Mouse (Mus musculus): ENCODE results near the gene Ddx10. TPM values are rescaled to one million over a fixed set of nuclear protein-coding genes. Genes with fewer than 3 reads are reported as not detected.
A peak's percentile ranks its signal among the peaks of the same experiment; 100 is the strongest.

Ddx10 gene
- polyA plus RNA-seq, 1 experiment from 2014 or later: 27.1 TPM

DNA sequence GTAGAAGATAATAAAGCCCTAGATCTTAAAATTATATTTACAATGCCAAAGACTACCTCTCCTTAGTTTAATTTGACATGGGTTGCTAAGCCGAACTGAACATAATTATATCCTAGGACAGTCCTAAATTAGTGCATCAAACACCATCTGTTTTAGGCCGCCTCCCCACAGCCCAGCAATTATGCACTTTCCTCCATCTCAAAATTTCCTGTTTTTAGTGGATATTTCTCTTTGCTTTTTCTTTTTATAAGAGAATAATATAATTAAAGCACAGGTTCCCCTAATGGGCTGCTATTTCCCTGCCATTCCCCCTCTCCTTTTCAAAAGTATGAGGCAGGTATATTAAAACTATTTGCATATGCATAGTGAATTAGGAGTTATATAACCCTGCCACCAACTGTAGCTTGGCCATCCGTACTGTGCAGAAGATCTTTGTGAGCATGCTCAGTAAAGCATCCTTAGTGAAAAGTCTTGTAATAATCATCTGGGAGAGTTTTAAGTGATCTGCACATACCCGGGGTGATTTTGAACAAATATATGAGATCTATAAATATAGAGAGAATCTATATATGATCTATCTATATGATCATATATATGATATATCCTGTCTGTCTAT, 8.9 kb upstream of the Ddx10 start:
- no peak overlapping the region for H3K9ac ChIP-seq (replicated peaks; ENCODE audit: low read depth, low read length)
- no peaks in the 10 kb centered on the region for H3K27me3 ChIP-seq (ENCODE audit: control insufficient read depth, insufficient read depth, low read length)
- no peaks in the 10 kb centered on the region for H3K4me1 ChIP-seq (ENCODE audit: control insufficient read depth, insufficient read depth, low read length)
- no peak for ATAC-seq (ENCODE audit: insufficient number of reproducible peaks, insufficient read depth, low FRiP score, low read depth)
- H3K9me3 ChIP-seq (ENCODE audit: control insufficient read depth, low read depth, low read length): no peaks in the 10 kb centered on the region
- no peak overlapping the region for H3K27ac ChIP-seq (ENCODE audit: low read length)
- H3K4me2 ChIP-seq (replicated peaks; ENCODE audit: low read depth, low read length): no peak overlapping the region
- whole genome bisulfite sequencing: 87% methylated on average over 4 of the region's 4 CpGs
- H3K36me3 ChIP-seq (ENCODE audit: control insufficient read depth, insufficient read depth, low read length): no peaks in the 10 kb centered on the region
- no peak overlapping the region for H3K4me3 ChIP-seq (ENCODE audit: low read depth, low read length)

DNA sequence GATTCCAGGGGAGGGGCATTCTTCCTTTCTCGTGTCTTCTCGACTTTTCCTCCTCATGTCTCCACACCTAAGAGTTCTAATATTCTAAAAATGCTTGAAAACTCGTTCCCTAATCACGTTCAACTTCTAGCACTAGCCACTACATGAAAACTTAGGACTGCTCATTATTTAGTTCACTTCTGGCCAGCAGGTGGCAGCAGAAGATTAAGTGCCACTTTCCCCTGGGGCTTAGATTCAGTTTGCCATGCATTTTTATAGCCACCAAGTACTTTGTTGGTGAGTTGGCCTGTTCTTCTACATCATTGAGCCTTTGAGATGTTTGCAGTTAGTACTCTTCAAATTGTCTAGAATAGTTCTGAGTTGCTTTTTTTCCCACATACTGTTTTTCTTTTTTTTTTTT, 6.5 kb upstream of the Ddx10 start:
- H3K9ac ChIP-seq (replicated peaks; ENCODE audit: low read depth, low read length): no peak overlapping the region
- 5% methylated on average over 4 of the region's 4 CpGs for WGBS
- ATAC-seq (ENCODE audit: insufficient number of reproducible peaks, insufficient read depth, low FRiP score, low read depth): peak; percentile 53; the same call in 1 of the 2 replicates

DNA sequence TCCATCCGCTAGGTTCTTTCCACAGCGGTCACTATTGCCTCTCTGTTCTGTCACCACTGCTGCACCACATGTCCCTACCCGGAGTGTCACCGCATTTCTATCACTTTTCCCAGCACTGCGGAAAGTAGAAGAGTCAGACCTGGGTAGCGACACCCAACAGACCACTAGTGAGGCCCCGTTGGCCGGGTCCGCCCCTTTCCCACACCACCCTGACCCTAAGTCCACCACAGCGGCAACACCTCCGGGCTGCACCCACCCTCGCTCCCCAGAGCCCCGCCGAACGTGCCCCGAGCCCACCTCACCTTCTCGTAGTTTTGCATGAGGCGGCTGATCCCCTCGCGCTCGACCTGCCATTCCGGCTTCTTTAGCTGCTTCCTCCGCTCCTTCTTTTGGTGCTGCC, 337 bp downstream of the Ddx10 start:
- no peak overlapping the region; the same call in 1 of the 2 replicates for H3K27ac ChIP-seq (ENCODE audit: low read length)
- peak overlapping the region; percentile 94 for H3K4me3 ChIP-seq (ENCODE audit: low read depth, low read length)

More for the DNA sequence above, 6.5 kb upstream of the Ddx10 start:
- H3K4me2 ChIP-seq (replicated peaks; ENCODE audit: low read depth, low read length): no peak overlapping the region
- H3K4me3 ChIP-seq (ENCODE audit: low read depth, low read length): no peak overlapping the region
- H3K4me1 ChIP-seq (ENCODE audit: control insufficient read depth, insufficient read depth, low read length): no peaks in the 10 kb centered on the region
- no peaks in the 10 kb centered on the region for H3K36me3 ChIP-seq (ENCODE audit: control insufficient read depth, insufficient read depth, low read length)
- H3K27me3 ChIP-seq (ENCODE audit: control insufficient read depth, insufficient read depth, low read length): no peaks in the 10 kb centered on the region
- no peaks in the 10 kb centered on the region for H3K9me3 ChIP-seq (ENCODE audit: control insufficient read depth, low read depth, low read length)
- no peak overlapping the region for H3K27ac ChIP-seq (ENCODE audit: low read length)

DNA sequence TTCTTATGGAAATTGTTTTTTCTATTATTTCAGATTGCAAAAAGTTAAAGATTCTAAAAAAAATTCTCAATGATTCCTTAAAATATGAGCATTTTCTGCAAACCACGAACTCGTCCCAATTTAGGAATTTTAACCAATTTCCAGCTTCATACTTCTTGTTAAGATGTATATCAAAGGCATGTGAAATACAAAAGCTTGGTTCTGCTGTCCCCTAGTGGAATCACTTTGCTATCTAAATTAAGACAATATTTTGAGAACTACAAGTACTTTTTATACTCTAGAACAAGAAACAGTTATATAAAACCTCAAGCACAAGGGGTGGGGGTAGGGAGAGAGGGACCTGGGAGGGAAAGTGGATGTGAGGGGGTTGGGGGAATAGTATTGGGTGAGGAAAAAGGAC, 29.7 kb downstream of the Ddx10 start:
- no peaks in the 10 kb centered on the region for H3K4me1 ChIP-seq (ENCODE audit: control insufficient read depth, insufficient read depth, low read length)
- H3K36me3 ChIP-seq (ENCODE audit: control insufficient read depth, insufficient read depth, low read length): no peaks in the 10 kb centered on the region; the same call in none of the 2 replicates
- H3K9ac ChIP-seq (replicated peaks; ENCODE audit: low read depth, low read length): no peak overlapping the region
- H3K4me3 ChIP-seq (ENCODE audit: low read depth, low read length): no peak overlapping the region
- no peak overlapping the region for H3K27ac ChIP-seq (ENCODE audit: low read length)
- WGBS: 80% methylated on average over 2 of the region's 2 CpGs
- no peak for ATAC-seq (ENCODE audit: insufficient number of reproducible peaks, insufficient read depth, low FRiP score, low read depth)
- no peaks in the 10 kb centered on the region for H3K9me3 ChIP-seq (ENCODE audit: control insufficient read depth, low read depth, low read length)
- no peaks in the 10 kb centered on the region for H3K27me3 ChIP-seq (ENCODE audit: control insufficient read depth, insufficient read depth, low read length)
- no peak overlapping the region for H3K4me2 ChIP-seq (replicated peaks; ENCODE audit: low read depth, low read length)

More for the DNA sequence above, 337 bp downstream of the Ddx10 start:
- Histone ChIP-seq H3K4me1 (ENCODE audit: control insufficient read depth, insufficient read depth, low read length) (peaks cover 7% of the 10 kb centered on the region; the same call in 1 of the 2 replicates), H3K27me3 (ENCODE audit: control insufficient read depth, insufficient read depth, low read length) (no peaks in the 10 kb centered on the region), H3K9me3 (ENCODE audit: control insufficient read depth, low read depth, low read length) (no peaks in the 10 kb centered on the region), H3K9ac (replicated peaks; ENCODE audit: low read depth, low read length) (peak overlapping the region; percentile 71), H3K4me2 (replicated peaks; ENCODE audit: low read depth, low read length) (peak overlapping the region; percentile 95), H3K36me3 (ENCODE audit: control insufficient read depth, insufficient read depth, low read length) (no peaks in the 10 kb centered on the region)
- WGBS: 1% methylated on average over 23 of the region's 23 CpGs
- ATAC-seq (ENCODE audit: insufficient number of reproducible peaks, insufficient read depth, low FRiP score, low read depth): peak; percentile 21

DNA sequence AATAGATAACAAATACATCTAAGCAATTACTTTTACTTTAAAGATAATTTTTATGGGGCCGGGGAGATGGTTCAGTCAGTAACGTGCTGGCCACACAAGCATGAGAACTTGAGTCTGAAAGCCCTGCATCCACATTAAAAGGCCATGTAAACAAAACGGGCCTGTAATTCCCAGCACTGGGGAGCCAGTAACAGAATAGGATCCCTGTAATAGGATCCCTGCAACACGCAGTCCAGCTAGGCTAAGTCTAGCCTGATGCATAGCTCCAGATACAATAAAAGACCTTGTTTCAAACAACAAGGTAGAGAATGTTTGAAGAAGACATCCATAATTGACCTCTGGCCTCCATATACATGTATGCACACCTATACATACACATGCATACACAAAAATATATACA, 39.6 kb downstream of the Ddx10 start:
- H3K4me1 ChIP-seq (ENCODE audit: control insufficient read depth, insufficient read depth, low read length): no peaks in the 10 kb centered on the region
- H3K9ac ChIP-seq (replicated peaks; ENCODE audit: low read depth, low read length): no peak overlapping the region
- no peak overlapping the region for H3K27ac ChIP-seq (ENCODE audit: low read length)
- H3K9me3 ChIP-seq (ENCODE audit: control insufficient read depth, low read depth, low read length): no peaks in the 10 kb centered on the region
- H3K36me3 ChIP-seq (ENCODE audit: control insufficient read depth, insufficient read depth, low read length): no peaks in the 10 kb centered on the region
- no peak for ATAC-seq (ENCODE audit: insufficient number of reproducible peaks, insufficient read depth, low FRiP score, low read depth)
- no peaks in the 10 kb centered on the region for H3K27me3 ChIP-seq (ENCODE audit: control insufficient read depth, insufficient read depth, low read length)
- WGBS: 66% methylated on average over 4 of the region's 4 CpGs
- no peak overlapping the region for H3K4me3 ChIP-seq (ENCODE audit: low read depth, low read length)
- no peak overlapping the region for H3K4me2 ChIP-seq (replicated peaks; ENCODE audit: low read depth, low read length)

DNA sequence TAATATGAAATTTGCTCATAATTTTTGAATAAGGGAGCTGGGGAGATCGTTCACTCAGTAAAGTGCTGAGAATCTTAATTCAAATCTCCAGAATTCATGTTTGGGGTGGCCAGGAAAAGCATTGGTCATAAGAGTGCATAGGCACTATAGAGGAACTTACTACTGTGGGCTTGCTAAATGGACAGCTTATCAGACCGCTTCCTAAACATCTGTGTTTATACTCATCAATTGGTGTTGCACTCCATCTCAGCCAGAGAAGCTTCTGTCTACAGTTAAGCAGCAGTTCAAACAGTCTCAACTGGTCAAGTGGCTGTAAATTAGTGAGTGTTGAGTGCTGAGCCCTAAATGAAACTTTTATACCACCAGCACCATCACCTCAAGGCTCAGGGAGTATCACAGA, 73.3 kb downstream of the Ddx10 start:
- Histone ChIP-seq H3K4me1 (ENCODE audit: control insufficient read depth, insufficient read depth, low read length) (no peaks in the 10 kb centered on the region), H3K4me3 (ENCODE audit: low read depth, low read length) (no peak overlapping the region), H3K9me3 (ENCODE audit: control insufficient read depth, low read depth, low read length) (no peaks in the 10 kb centered on the region), H3K4me2 (replicated peaks; ENCODE audit: low read depth, low read length) (no peak overlapping the region), H3K36me3 (ENCODE audit: control insufficient read depth, insufficient read depth, low read length) (no peaks in the 10 kb centered on the region), H3K9ac (replicated peaks; ENCODE audit: low read depth, low read length) (no peak overlapping the region), H3K27me3 (ENCODE audit: control insufficient read depth, insufficient read depth, low read length) (no peaks in the 10 kb centered on the region), H3K27ac (ENCODE audit: low read length) (no peak overlapping the region)
- ATAC-seq (ENCODE audit: insufficient number of reproducible peaks, insufficient read depth, low FRiP score, low read depth): no peak
- 69% methylated on average over 2 of the region's 2 CpGs for WGBS

DNA sequence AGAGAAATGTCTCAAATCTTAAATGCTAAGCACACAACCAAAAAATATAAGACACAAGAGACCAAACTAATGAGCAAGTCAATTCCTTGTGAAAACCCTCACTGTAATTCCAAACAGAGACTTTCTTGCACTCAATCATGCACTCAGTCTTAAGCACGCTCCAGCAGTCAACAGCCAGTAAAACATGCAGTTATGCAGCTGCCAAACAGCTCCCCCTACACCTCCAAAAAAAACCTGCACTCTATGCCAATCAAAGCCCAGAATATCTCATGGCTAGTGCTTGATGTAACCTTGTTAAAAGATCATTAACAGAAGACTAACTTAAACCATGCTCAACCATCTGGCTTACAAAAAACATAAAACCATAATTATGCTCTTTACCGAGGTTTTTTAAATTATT, 74.6 kb downstream of the Ddx10 start:
- Histone ChIP-seq H3K27ac (ENCODE audit: low read length) (no peak overlapping the region), H3K4me1 (ENCODE audit: control insufficient read depth, insufficient read depth, low read length) (no peaks in the 10 kb centered on the region), H3K4me2 (replicated peaks; ENCODE audit: low read depth, low read length) (no peak overlapping the region), H3K27me3 (ENCODE audit: control insufficient read depth, insufficient read depth, low read length) (no peaks in the 10 kb centered on the region), H3K36me3 (ENCODE audit: control insufficient read depth, insufficient read depth, low read length) (no peaks in the 10 kb centered on the region), H3K9me3 (ENCODE audit: control insufficient read depth, low read depth, low read length) (no peaks in the 10 kb centered on the region), H3K4me3 (ENCODE audit: low read depth, low read length) (no peak overlapping the region), H3K9ac (replicated peaks; ENCODE audit: low read depth, low read length) (no peak overlapping the region)
- no peak for ATAC-seq (ENCODE audit: insufficient number of reproducible peaks, insufficient read depth, low FRiP score, low read depth)
- WGBS: 51% methylated on average over 2 of the region's 2 CpGs

DNA sequence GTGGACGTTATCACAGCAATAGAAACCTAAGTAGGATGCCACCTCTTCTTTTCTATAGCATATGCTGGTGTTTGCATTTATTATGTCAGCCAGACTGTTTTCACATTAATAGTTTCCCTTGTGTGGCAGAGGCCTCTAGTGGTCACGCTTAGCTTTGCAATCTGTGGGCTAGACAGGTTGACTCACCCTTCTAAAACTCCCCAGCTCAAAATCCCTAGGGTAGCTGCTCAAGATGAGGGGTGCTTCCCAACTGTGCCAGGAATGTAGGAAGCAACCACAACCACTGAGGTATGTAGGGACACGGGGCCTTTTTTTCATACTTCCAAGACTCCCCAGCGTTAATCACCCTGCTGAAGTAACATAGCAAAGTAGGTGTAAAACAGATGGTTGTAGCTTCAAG, 103.6 kb downstream of the Ddx10 start:
- no peaks in the 10 kb centered on the region for H3K4me1 ChIP-seq (ENCODE audit: control insufficient read depth, insufficient read depth, low read length)
- no peaks in the 10 kb centered on the region for H3K27me3 ChIP-seq (ENCODE audit: control insufficient read depth, insufficient read depth, low read length)
- H3K27ac ChIP-seq (ENCODE audit: low read length): no peak overlapping the region
- ATAC-seq (ENCODE audit: insufficient number of reproducible peaks, insufficient read depth, low FRiP score, low read depth): no peak
- H3K4me3 ChIP-seq (ENCODE audit: low read depth, low read length): no peak overlapping the region
- WGBS: 29% methylated on average over 4 of the region's 4 CpGs
- no peak overlapping the region for H3K9ac ChIP-seq (replicated peaks; ENCODE audit: low read depth, low read length)
- no peaks in the 10 kb centered on the region for H3K36me3 ChIP-seq (ENCODE audit: control insufficient read depth, insufficient read depth, low read length)
- no peaks in the 10 kb centered on the region for H3K9me3 ChIP-seq (ENCODE audit: control insufficient read depth, low read depth, low read length)
- no peak overlapping the region for H3K4me2 ChIP-seq (replicated peaks; ENCODE audit: low read depth, low read length)

DNA sequence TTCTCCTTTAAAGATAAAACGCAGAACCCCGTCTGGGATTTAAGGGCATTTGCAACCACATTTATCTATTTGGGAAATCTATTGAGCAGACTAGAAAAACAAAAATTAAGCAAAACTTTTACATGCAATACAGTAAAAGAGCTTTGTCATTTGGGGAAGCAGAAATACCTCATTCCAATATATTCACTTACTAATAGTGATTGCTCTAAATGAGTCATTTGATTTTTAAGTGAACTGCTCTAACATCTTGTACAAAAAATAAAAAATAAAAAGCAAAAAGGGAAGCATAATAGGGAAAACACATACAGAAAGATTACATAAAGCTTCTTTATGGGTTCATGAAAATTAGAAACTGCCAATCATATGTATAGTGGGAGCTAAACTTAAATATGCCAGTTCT, 104.3 kb downstream of the Ddx10 start:
- Histone ChIP-seq H3K27ac (ENCODE audit: low read length) (no peak overlapping the region), H3K9me3 (ENCODE audit: control insufficient read depth, low read depth, low read length) (no peaks in the 10 kb centered on the region), H3K4me1 (ENCODE audit: control insufficient read depth, insufficient read depth, low read length) (no peaks in the 10 kb centered on the region), H3K4me2 (replicated peaks; ENCODE audit: low read depth, low read length) (no peak overlapping the region), H3K27me3 (ENCODE audit: control insufficient read depth, insufficient read depth, low read length) (no peaks in the 10 kb centered on the region), H3K36me3 (ENCODE audit: control insufficient read depth, insufficient read depth, low read length) (no peaks in the 10 kb centered on the region), H3K9ac (replicated peaks; ENCODE audit: low read depth, low read length) (no peak overlapping the region), H3K4me3 (ENCODE audit: low read depth, low read length) (no peak overlapping the region)
- no peak for ATAC-seq (ENCODE audit: insufficient number of reproducible peaks, insufficient read depth, low FRiP score, low read depth)
- 90% methylated on average over 2 of the region's 2 CpGs for WGBS
